ENCODE assay signal across 8 mouse cellular contexts in genomic region chr6:145115476-145116097, GRCm38 (mm10). TPM values are rescaled to one million over a fixed set of nuclear protein-coding genes. Genes with fewer than 3 reads are reported as not detected.
A peak's percentile ranks its signal among the peaks of the same experiment; 100 is the strongest.
DNase-seq lines count a peak whose midpoint lies in the region; ATAC-seq lines count a peak whose summit lies in the region.

TSS of gene Lrmp (plus strand) at chr6:145115653.

- H3K9me3 ChIP-seq in embryonic facial prominence, embryonic 11.5 days (replicated peaks; ENCODE audit: control insufficient read depth, low read length) = no peaks in the 10 kb centered on the region
- no peaks in the 10 kb centered on the region for H3K9me3 ChIP-seq in limb, embryonic 11.5 days (ENCODE audit: control insufficient read depth, low read length)

- peak; percentile 30; the same call in 1 of the 2 replicates for ATAC-seq in embryonic facial prominence, embryonic 11.5 days (replicated peaks; ENCODE audit: insufficient number of reproducible peaks, low FRiP score, low TSS enrichment, low read depth)
- ATAC-seq in limb, embryonic 11.5 days (ENCODE audit: insufficient number of reproducible peaks, low FRiP score, low TSS enrichment, low read depth) = no peak
- peak; percentile 91 for ATAC-seq in neutrophil, adult 5-6 weeks (ENCODE audit: extremely low read depth, insufficient number of reproducible peaks, low FRiP score, poor library complexity, severe bottlenecking)

- WGBS in embryonic facial prominence, embryonic 11.5 days = 67% methylated on average over 6 of the region's 6 CpGs
- WGBS in limb, embryonic 11.5 days = 79% methylated on average over 6 of the region's 6 CpGs

- H3K4me3 ChIP-seq in embryonic facial prominence, embryonic 11.5 days (ENCODE audit: low read depth, low read length) = no peak within 1 kb of the TSS
- H3K4me3 ChIP-seq in limb, embryonic 11.5 days (ENCODE audit: low read depth, low read length) = no peak within 1 kb of the TSS

- no peaks in the 10 kb centered on the region for H3K27me3 ChIP-seq in embryonic facial prominence, embryonic 11.5 days (ENCODE audit: control insufficient read depth, insufficient read depth, low read length)
- no peaks in the 10 kb centered on the region for H3K27me3 ChIP-seq in limb, embryonic 11.5 days (ENCODE audit: control insufficient read depth, insufficient read depth, low read length)

- peak; percentile 18 for DNase-seq in layer of hippocampus, adult 9-11 months
- DNase-seq in layer of hippocampus, adult 8-10 months (ENCODE audit: low spot score in 2 of 2) = no peak
- DNase-seq in embryonic facial prominence, embryonic 11.5 days (ENCODE audit: low spot score) = no peak
- DNase-seq in limb, embryonic 11.5 days (ENCODE audit: low spot score) = no peak
- DNase-seq in gastrocnemius, adult 8-10 months (ENCODE audit: low spot score in 2 of 2) = no peak
- no peak for DNase-seq in gastrocnemius, postnatal 10 days
- DNase-seq in kidney, adult 11 months = no peak

- H3K4me2 ChIP-seq in embryonic facial prominence, embryonic 11.5 days (ENCODE audit: low read depth, low read length) = no peak within 1 kb of the TSS
- no peak within 1 kb of the TSS for H3K4me2 ChIP-seq in limb, embryonic 11.5 days (ENCODE audit: low read depth, severe bottlenecking)

- no peaks in the 10 kb centered on the region for H3K4me1 ChIP-seq in embryonic facial prominence, embryonic 11.5 days (ENCODE audit: control insufficient read depth, insufficient read depth, low read length)
- H3K4me1 ChIP-seq in limb, embryonic 11.5 days (ENCODE audit: control insufficient read depth, insufficient read depth, low read length) = peaks cover 7% of the 10 kb centered on the region

- no peak within 1 kb of the TSS for H3K27ac ChIP-seq in embryonic facial prominence, embryonic 11.5 days (replicated peaks; ENCODE audit: low read depth, low read length)
- peak within 1 kb of the TSS; percentile 57 for H3K27ac ChIP-seq in limb, embryonic 11.5 days (replicated peaks; ENCODE audit: low read depth, low read length)

- peak within 1 kb of the TSS; percentile 15; the same call in 1 of the 2 replicates for H3K9ac ChIP-seq in embryonic facial prominence, embryonic 11.5 days (replicated peaks; ENCODE audit: low read length)
- peak within 1 kb of the TSS; percentile 2 for H3K9ac ChIP-seq in limb, embryonic 11.5 days (ENCODE audit: low read length)

- no peaks in the 10 kb centered on the region for H3K36me3 ChIP-seq in embryonic facial prominence, embryonic 11.5 days (replicated peaks; ENCODE audit: control insufficient read depth, insufficient read depth, low read depth, low read length)
- H3K36me3 ChIP-seq in limb, embryonic 11.5 days (ENCODE audit: control insufficient read depth, insufficient read depth, low read length) = no peaks in the 10 kb centered on the region

RNA-seq across cellular contexts. Expression of gene Lrmp, which starts in this region (rescaled TPM):
- total RNA-seq in layer of hippocampus, adult 8-10 months (2022) = 10 to 100 TPM in 2 of 4 experiments, 1 to 10 TPM in 2; 4.2 to 14.8 (median 9.0) TPM
- 1.8 and 2.0 TPM in 2 replicates for polyA plus RNA-seq in embryonic facial prominence, embryonic 11.5 days (2014; fragmentation: Nextera tagmentation; extraction: Ambion mirVana)
- 1.7 and 3.2 TPM in 2 replicates for polyA plus RNA-seq in limb, embryonic 11.5 days (2014; fragmentation: Nextera tagmentation; extraction: Ambion mirVana)
- total RNA-seq in neutrophil, adult 5-6 weeks (2017) = 261 and 300 TPM in 2 replicates
- 1 to 10 TPM in 1 of 4 experiments, under 1 TPM in 2, not detected in 1; 0.25 to 1.1 (median 0.34) TPM for total RNA-seq in gastrocnemius, adult 8-10 months (2022)
- 1 to 10 TPM; 1.2 to 4.1 TPM for total RNA-seq in gastrocnemius, postnatal 10 days (2021)

Comparison
In these comparisons a context has a peak if more than half of its experiments do, and no peak if none do; other contexts are left out.
1. RNA of gene Lrmp (total RNA-seq): 261 to 300 TPM in neutrophil, adult 5-6 weeks; 4.2 to 14.8 TPM in layer of hippocampus, adult 8-10 months, 1.2 to 4.1 TPM in gastrocnemius, postnatal 10 days and 0.25 to 1.1 TPM in gastrocnemius, adult 8-10 months; every median in the first group is over 10 times any median in the second.